Mouse (Mus musculus) megakaryocyte, embryonic 14.5 days (primary cell): ENCODE measurements around the gene Bcl9.

ENCODE experiments used
- FLI1 ChIP-seq: IDR thresholded peaks from 2 replicates; pipeline ENCODE4 v1.6.1; 2012; ENCODE audit warnings: low read length, inconsistent platforms, mixed read lengths
- GATA1 ChIP-seq: IDR thresholded peaks from 3 replicates; pipeline ENCODE4 v1.6.1; 2012; ENCODE audit warnings: mixed read lengths, low read length, inconsistent platforms, borderline replicate concordance

GRCm38 (mm10) chr3:97226719-97227118, 71.0 kb downstream of the Bcl9 start:
- no peak for TF ChIP-seq GATA1
- TF ChIP-seq FLI1: no peak
